Mouse (Mus musculus) thymus, adult 2 months (tissue): ENCODE data around the gene Uba52.

ENCODE experiments used
- CTCF ChIP-seq: fragments of 200-500 bp; IDR thresholded peaks from 2 replicates; pipeline ENCODE4 v1.5.1; 2012; ENCODE audit warnings: mild to moderate bottlenecking, control low read depth, low read length, moderate library complexity, borderline replicate concordance; ENCODE audit not compliant: control insufficient read depth, poor library complexity, insufficient read depth; ENCODE audit errors: extremely low read depth
- POLR2A ChIP-seq: fragments of 200-500 bp; IDR thresholded peaks from 2 replicates; pipeline ENCODE4 v1.6.1; 2012; ENCODE audit warnings: mild to moderate bottlenecking, low read length, control low read depth, moderate library complexity; ENCODE audit not compliant: control insufficient read depth, poor library complexity, insufficient read depth; ENCODE audit errors: extremely low read depth

DNA sequence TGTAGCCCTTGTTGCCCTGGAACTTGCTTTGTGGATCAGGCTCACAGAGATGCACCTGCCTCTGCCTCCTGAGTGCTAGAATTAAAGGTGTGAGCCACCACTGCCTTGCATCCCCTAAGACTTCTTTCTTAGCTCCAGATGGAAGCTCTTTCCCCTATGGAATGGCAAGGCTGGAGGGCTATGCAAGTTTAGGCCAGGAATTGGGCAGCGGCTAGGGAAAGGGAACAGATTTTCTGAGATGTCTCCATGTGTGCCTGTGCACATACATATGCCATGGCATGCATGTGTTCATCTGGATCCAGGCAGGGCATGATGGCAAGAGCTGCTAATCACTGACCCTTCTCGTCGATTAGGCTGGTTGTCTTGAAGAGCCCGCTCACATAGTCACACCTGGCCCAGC is 44.9 kb downstream of the Uba52 start:
- TF ChIP-seq CTCF = no peak
- no peak for TF ChIP-seq POLR2A
